Mouse (Mus musculus): ENCODE measurements at regions not wholly inside any gene's neighbourhood (a gene's known extent, or its start where the extent isn't known, plus 50 kb on each side); places are given as distances from the start of the nearest gene placed in this dataset.

DNA sequence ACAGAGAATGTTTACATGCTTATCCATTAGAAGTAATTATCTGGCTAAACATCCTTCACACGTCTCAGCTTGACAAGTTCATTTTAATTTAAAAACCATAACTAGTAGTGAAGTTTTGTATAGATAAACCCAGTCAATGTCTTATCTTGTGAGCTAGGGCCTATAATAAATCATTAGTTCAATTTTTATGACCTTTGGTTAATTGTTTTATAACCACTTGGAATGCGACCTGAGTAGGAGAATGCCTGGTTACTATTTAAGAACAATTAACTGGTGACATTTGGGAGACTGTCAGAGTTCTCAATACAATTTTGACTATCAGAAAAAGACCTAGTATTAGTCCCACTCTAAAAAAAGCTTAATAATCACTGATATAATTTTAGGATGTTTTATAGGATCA, 813.6 kb downstream of the Gm9008 start:
- no peak for DNase-seq (ENCODE audit: low spot score in 2 of 2)

DNA sequence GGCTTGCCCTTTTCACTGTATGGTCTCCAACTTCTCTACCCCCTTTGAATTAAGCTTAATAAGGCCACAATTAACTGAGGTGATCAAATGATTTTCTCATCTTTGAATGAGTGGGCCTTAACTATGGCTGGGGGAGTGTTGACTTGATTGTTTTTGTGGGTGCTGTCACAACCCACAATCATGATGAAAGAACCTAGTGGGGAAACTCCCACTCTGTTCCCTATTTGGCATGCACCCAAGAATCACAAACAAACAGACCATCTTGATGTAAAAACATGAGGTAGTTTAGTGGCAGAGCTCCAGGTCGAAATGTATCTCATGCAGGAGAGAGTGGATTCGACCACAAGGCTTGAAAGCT, 853.2 kb downstream of the Gm9008 start:
- DNase-seq (ENCODE audit: low spot score in 2 of 2): no peak

DNA sequence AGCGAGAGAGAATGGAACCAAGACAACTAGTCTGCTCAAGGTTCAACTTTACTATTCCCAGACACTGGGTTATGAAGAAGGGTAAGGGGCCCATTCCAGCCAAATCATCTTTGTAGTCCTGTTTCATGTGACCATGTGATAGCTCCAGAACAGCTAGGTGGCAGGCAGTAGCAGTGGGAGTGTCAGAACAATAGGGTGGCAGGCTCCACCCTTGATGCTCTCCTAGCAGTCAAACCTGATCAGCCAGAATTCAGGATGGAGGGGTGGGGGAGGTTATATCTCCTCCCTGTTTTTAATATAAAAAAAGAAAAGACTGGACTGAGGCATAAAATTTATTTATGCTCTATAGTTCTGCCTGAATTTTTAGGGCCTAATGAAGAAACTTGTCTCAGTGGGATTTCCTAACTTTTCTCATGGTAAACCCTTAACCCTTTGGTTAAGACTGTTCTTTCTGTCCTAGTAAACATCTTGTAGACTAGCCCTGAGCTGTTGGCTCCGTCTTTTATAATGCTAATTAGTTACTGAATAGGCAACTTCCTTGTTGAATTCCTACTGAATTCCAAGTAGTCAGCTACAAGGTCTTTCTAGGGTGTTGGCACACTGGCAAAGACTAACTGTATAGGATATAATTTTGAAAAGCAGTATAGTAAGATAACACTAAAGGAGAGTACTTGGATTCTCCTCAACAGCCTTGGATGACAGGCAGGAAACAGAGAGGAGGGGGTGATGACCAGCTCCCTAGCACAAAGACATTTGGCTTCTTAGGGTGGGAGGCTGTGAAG, 853.8 kb downstream of the Gm9008 start:
- no peak for DNase-seq (ENCODE audit: low spot score in 2 of 2)

DNA sequence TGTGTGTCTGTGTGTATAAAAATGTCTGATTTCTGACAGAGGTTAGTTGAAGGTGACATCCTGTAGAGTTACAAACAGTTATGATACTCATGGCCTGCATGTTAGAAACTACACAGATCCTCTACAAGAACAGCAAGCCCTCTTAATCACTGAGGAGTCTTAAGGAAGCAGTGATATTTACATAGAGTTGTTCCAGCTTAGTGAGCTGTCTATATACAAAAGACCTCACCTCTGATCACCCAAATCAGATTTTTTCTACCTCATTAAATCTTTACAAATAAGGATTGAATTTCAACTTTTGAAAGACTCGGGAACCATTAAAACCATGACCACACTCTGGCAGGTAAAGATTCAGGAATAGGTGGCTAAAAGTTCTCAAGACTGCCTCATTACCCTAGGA, 861.5 kb downstream of the Gm9008 start:
- DNase-seq (ENCODE audit: low spot score in 2 of 2): no peak

DNA sequence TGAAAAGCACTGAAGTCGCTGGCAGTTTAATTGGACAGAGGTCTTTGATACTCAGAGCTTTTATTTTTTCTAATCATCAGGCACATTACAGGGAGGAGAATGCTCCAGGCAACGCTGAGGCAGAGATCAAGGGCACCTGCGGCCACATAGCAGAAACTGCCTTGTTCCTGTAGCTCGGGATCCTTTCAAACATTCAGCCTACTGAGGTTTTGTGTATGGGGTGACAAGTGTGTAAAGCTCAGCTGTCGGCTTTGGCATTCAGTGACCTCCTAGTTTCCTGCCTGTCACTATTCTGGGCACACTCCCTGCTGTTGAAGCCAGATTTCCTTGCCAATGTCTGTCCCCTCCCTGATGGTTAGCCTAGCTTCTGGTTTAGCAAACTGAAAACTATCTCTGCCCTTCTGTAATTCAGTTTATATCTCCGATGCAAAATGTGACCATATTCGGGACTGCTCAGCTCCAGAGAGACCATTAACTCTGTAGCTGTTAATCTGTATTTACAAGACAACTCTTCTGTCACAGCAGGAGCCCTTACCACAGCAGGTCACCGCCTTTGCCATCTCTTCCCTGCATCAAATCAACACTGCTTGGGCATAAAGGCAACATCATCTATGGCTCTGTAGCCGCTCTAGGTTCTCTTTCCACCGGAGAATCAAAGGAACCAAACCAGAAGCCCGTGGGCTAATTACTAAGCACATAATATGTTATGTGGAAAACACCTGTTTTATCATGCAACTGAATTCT, 894.9 kb downstream of the Gm9008 start:
- DNase-seq (ENCODE audit: low spot score in 2 of 2): peak; percentile 7 to 9

DNA sequence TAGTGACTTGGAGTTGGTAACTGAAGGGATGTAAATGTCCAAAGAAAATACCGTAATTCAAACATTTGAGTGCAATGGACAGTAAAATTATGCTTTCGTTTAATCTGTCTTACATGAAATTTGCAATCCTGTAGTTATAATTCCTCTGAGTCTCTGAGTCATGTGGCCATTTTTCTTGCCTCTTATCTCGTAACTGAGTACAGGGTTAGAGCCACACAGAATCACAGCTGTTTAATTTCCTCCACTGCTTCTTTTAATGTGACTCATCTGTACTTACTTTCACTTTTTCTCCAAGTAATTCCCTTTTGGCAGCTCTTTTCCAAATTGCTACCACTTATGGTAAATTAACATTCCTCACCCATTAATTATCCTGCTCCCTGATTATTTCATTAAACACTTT, 939.2 kb downstream of the Gm9008 start:
- no peak for DNase-seq (ENCODE audit: low spot score in 2 of 2)

DNA sequence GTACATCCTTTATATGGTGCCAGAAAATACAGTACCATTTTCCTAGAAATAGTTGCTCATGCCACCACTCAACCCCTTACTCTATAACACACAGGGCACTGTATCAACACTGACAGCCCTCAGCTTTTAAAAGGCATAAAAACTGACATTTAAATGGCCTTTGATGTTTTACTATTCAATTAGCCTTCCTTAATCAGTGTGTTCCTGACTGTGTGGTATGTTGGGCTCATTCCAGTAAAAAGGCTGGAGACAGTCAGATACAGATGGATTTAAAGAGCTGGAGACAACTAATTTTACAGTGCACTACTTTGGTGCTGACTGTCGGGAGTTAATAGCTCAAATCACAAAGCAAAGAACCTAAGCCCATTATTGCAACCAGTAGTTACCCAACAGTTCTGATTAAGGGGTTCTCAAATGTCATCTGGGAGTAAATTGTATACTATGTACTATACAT, 955.3 kb downstream of the Gm9008 start:
- no peak for DNase-seq (ENCODE audit: low spot score in 2 of 2)

DNA sequence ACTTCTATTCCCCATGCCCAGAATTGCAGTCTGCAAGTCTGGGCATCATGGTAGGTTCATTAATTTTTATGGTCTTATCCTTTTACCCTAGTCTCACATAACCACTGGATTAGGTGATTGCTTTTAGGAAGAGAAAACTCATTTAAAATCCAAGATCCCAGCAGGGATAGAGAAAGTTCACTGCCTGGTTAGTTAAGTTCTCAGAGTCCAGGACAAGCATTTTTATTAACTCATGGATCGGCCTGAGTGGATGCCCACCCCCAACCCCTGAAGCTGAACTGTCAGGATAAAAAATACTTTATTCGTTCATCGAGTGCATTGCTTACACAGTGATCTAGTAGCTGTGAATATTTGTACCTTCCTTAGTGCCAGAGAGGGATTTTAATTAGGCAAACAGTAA, 957.9 kb downstream of the Gm9008 start:
- no peak for DNase-seq (ENCODE audit: low spot score in 2 of 2)
